Mouse (Mus musculus): Measurements from ENCODE around the gene Col6a6.

The Col6a6 gene

DNA sequence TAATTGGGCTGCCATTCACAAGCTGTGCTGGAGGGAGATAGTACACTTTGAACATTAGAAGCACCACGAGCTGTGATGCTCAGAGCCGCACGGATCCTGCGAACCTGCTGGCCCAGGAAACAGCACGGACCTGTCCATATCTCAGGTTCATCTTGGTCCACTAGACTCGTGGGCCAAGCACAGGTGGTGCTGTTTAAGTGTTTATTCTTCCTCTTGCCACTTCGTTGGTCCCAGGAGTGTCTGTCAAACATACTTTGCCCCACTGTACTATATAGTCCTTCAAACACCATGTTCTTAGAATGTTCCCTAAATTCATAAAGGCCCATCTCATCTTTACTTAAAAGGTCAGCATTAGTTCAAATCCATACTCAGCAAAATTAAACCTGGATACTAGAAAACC lies 65.7 kb downstream of the Col6a6 start:
- in situ Hi-C loops (cut with MboI; ENCODE audit: low pct_unique_long_range_greater_than_20kb in 1 of 2, low sequenced_read_pairs in 2 of 2, unreplicated experiment in 1 of 2), result no loop called here

DNA sequence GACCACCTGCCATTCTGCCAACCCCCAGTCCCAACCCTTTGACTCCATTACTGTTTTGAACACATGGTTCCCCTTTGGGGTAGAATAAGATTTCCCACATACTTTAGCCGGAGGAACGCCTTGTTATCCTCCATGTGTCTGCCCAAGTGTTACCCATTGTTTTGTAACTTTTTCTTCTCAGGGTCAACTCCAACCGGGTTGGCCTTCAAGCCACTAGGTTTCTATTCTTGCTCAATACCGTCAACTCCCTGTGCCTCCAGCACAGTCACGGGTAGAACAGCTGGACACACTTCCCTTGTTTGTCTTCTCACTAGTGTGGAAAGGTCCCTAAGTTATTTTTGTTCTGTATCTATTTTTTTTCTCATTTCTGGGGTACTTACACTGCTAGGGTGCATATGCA lies 69.1 kb downstream of the Col6a6 start:
- in situ Hi-C loops (cut with MboI; ENCODE audit: low pct_unique_long_range_greater_than_20kb in 1 of 2, low sequenced_read_pairs in 2 of 2, unreplicated experiment in 1 of 2), result no loop called here

DNA sequence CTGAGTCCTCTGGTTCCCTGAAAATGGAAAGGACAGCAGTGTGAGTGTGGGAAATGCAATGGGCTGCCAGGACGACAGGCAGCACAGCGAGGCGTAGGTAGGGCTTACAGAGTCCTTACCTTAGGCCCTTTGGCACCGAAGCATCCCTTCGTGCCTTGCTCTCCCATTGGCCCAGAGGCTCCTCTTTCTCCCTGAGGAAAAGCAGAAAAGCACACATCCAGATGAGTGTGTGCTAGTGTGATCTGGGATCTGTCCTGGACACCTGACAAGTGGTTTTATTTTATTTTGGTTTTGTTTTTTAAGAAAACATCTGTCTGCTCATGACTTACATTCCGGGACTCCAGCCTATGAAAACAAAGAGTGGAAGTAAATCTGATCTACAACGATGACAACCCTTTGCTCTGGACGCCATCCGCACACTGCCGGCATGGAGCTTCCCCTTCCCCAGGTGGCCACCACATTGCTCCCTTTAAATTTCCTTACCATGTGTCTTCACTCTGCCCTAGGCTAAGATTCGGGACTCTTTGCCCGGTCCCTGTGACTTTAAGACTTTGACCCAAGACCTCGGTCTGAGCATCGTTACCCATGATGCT lies 69.7 kb downstream of the Col6a6 start:
- in situ Hi-C loops (cut with MboI; ENCODE audit: low pct_unique_long_range_greater_than_20kb in 1 of 2, low sequenced_read_pairs in 2 of 2, unreplicated experiment in 1 of 2), result no loop called here

DNA sequence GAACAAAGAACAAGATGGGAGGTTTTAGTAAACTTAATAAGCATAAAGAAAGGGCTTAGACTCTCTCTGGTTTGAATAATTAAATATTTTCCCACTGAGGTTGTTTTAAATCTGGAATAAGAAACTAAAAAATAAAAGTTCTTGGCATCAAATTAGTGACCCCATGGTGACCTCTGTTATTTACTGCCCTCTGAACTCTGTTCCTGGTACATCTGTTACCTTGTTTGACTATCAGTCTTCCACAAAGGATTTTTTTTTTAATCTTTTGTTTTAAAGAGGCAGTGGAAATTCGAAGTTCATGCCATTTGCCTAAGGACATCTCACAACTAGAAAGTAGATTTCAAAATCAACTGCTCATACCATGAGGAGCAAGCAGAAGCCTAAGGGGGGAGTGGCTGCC lies 73.7 kb downstream of the Col6a6 start:
- in situ Hi-C loops (cut with MboI; ENCODE audit: low pct_unique_long_range_greater_than_20kb in 1 of 2, low sequenced_read_pairs in 2 of 2, unreplicated experiment in 1 of 2), result no loop called here

DNA sequence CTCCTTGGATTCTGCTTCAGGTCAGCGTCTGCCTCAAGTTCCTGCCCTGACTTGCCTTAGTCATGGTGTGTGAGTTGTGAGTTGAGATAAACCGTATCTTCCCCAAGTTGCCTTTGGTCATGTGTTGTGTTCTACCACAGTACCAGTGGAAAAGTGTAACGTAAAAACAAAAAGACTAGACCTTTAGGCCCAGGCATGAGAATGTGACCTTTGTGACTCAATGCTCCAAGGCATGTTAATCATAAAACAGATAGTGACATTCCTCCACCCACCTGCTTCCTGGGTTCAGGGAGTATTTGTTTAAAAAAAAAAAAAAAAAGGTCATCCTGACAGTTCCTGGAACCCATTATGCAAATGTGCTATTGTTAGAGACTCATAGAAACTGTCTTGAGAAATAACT lies 82.1 kb downstream of the Col6a6 start:
- in situ Hi-C loops (cut with MboI; ENCODE audit: low pct_unique_long_range_greater_than_20kb in 1 of 2, low sequenced_read_pairs in 2 of 2, unreplicated experiment in 1 of 2), result no loop called here

DNA sequence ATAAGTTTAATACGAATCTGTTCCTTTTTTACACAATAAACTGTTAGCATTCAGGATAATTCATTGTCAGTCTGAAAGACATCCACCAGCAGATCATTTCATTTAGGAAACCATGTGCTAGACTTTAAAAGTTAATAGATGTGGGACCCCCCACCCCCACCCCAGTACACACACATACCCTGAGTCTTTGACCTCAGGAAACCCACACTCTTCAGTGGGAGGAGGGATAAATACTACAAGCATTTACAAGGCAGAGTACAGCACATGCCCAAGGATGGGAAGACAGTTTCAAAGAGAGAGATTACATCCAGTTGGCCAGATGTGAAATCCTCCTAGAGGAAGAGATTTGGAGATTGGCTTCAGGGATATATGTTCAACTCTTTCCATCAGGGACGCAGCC lies 87.5 kb downstream of the Col6a6 start:
- in situ Hi-C loops (cut with MboI; ENCODE audit: low pct_unique_long_range_greater_than_20kb in 1 of 2, low sequenced_read_pairs in 2 of 2, unreplicated experiment in 1 of 2), result no loop called here

DNA sequence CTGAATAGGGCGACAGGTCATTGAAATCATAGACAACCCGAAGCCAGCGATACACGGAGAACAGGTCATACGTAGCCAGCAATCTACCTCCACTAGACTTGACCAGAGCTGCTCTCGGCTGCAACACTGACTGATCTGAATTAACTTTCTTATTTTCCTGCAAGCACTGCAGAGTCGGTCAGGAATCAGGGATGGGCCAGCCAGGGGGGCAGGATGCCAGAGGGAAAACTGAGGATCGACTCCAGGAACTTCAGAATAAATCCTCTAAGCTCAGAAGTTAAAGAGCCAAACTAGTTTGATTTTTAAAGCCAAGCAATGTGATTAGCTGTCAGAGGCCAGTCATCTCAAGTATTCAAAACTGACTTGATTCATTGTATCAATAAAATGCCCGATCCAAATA lies 88.5 kb downstream of the Col6a6 start:
- in situ Hi-C loops (cut with MboI; ENCODE audit: low pct_unique_long_range_greater_than_20kb in 1 of 2, low sequenced_read_pairs in 2 of 2, unreplicated experiment in 1 of 2), result no loop called here

DNA sequence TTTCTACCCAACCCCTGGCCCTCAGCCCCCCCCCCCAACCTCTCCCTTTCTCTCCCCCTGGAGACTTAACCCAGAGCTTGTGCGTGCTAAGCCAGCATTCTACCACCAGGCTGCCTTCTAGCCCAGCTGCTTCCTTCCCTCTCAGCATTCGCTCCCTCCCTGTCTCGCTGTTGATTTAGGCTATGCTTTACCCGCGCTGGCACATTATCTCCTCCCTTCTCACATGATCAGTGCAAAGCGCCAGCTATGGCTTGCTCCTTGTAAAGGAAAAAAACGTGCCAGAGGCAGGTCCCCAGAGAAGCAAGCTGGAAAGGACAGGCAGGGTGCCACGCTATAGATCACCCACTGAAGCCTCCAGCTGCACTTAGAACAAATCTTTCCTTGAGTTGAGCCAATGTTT lies 90.5 kb downstream of the Col6a6 start:
- in situ Hi-C loops (cut with MboI; ENCODE audit: low pct_unique_long_range_greater_than_20kb in 1 of 2, low sequenced_read_pairs in 2 of 2, unreplicated experiment in 1 of 2), result no loop called here

DNA sequence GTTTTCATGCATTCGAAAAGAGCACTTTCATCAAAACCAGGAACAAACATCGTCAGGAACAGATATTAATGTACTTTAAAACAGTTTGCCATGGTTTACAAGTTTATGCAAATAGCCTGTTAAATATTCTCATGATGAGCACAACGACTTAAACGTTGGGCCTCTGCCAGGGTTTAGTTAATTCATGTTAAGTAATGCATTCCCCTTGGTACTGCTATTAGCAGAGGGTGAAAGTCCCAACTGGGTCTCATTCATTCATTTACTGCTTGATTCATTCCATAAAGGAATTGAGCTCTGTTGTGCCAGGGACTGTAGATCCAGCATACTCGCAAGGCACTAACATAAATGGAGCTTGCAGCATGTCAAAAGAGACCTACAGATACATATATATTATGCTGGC lies 92.8 kb downstream of the Col6a6 start:
- in situ Hi-C loops (cut with MboI; ENCODE audit: low pct_unique_long_range_greater_than_20kb in 1 of 2, low sequenced_read_pairs in 2 of 2, unreplicated experiment in 1 of 2), result no loop called here

DNA sequence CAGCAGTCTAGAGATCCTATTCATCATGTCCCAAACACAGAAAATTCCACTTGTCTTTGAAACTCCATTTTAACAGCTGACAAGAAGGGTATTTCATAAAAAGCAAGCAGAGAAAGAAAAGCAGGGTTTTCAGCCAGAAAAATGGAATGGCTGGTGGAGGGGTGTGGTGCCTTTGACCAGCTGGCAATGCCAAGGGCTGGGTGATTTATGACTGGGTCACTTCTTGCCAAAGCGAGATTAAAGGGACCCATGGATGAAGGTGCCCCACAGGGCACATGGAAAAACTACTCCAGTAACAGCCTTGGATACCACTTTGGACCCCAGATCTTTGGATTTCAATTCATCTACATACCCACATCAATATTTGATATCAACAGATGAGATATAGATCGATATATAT lies 93.3 kb downstream of the Col6a6 start:
- in situ Hi-C loops (cut with MboI; ENCODE audit: low pct_unique_long_range_greater_than_20kb in 1 of 2, low sequenced_read_pairs in 2 of 2, unreplicated experiment in 1 of 2), result no loop called here

DNA sequence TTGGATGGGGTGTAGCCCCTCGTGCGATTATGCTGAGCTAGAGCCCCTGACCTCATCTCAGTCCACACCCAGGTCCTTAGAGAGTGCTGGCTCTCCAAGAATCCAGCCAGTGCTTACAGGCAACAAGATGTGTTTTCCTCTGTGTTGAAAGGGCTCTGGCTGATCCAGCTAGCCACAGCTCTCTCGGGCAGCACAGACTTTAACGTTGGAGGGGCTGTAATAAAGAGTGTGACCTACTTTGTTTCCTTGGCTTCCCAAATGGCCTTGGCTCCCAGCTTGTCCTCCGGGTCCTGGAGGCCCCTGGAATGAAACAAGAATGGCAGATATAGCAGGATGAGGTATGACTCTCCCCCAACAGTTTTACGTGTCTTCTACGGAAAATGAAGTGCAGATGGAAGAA lies 96.0 kb downstream of the Col6a6 start:
- in situ Hi-C loops (cut with MboI; ENCODE audit: low pct_unique_long_range_greater_than_20kb in 1 of 2, low sequenced_read_pairs in 2 of 2, unreplicated experiment in 1 of 2), result no loop called here

DNA sequence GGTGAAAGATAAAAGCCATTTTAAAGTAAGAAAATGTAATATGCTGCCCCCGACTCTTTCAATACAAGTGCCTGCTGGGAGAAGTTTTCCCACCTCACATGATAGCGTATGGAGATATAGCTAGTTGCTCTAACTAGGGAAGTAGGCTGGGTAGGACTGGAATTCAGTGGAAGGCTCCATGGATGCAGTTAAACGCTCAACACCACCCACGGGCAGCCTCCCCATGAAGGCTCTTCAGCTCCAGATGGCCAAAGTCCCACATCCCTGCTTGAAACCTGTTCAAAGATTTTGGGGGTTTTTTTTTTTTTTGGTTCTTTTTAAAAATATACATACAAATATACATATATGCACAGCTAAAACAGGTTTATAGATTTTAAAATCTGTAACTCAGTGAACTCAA lies 107.5 kb downstream of the Col6a6 start:
- in situ Hi-C loops (cut with MboI; ENCODE audit: low pct_unique_long_range_greater_than_20kb in 1 of 2, low sequenced_read_pairs in 2 of 2, unreplicated experiment in 1 of 2), result no loop called here

DNA sequence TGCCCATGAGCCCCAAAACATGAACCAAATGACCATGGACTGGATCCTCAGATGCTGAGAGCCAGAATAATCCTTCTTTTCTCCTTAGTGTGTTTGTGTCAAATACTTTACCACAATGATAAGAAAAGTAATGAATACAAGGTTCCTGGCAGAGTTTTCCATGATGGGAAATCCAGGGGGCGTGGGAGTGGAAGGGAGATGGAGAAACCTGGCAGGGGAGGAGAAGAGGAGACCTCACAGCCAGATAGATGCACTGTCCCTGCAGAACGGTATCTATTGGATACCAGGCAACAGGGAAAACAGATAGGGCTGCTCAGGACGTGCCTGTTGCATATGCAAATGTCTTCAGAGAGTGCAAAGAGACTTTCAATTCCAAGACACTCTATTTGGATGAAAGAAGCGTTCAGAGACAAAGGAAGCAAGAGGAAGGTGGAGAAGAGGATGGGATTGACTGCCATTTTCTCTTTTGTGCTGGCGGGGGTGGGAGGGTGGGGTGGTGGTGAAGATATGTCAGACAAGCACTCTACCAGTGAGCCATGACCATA lies 108.0 kb downstream of the Col6a6 start:
- in situ Hi-C loops (cut with MboI; ENCODE audit: low pct_unique_long_range_greater_than_20kb in 1 of 2, low sequenced_read_pairs in 2 of 2, unreplicated experiment in 1 of 2), result no loop called here

DNA sequence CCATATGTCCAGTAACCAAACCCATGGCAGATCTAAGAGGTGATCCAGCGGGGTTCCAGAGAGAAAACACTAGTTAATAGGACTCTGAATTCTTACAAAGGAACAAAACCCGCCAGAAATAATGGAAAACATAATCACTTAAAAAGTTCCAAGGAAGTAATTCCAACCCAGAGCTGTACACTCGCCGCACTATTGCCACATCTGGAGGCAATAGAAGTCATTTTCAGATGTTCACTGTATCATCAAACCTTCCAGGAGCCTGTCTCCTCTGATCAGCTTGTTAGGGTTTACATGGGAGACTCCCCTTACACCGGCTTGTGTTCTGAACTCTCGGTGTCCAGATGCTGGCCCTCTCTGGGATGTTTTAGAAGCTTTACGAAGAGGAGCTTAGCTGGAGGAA lies 108.6 kb downstream of the Col6a6 start:
- in situ Hi-C loops (cut with MboI; ENCODE audit: low pct_unique_long_range_greater_than_20kb in 1 of 2, low sequenced_read_pairs in 2 of 2, unreplicated experiment in 1 of 2), result no loop called here

DNA sequence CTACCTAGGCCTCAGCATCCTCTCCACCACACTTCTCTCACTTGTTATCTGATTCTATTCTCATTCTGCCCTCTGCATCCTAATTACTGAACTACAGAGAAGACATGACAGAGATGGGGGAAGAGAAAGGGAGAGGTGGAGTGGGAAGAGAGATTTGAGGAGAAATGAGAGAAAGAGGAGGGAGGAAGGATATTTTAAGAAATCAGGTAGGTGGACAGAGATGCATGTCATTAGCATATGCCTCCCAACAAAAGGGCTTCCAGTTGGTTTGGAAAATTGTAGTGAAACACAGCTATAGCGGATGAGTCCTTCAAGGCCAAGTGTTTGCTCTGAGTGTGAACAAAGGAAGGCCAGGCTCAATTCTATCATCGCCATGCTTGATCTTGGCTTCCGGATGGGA lies 115.9 kb downstream of the Col6a6 start:
- in situ Hi-C loops (cut with MboI; ENCODE audit: low pct_unique_long_range_greater_than_20kb in 1 of 2, low sequenced_read_pairs in 2 of 2, unreplicated experiment in 1 of 2), result no loop called here

DNA sequence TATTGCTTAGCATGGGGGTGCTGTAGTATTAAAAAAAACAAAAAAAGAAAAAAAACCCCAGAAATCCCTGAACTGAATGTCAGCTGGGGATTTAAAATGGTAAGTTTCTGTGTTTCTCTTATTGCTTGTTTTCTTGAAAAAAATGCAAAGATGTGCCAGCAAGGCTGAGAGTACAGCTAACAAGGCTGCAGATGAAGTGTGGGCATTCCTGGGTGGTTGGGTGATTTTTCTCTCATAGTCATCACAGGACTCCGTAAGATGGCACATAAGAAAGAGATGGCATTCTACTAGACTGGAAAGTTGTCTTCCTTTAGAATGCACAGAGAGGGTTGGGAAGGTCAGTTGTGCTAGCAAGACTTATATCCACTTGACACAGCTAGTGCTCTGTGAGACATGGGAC lies 122.9 kb downstream of the Col6a6 start:
- in situ Hi-C loops (cut with MboI; ENCODE audit: low pct_unique_long_range_greater_than_20kb in 1 of 2, low sequenced_read_pairs in 2 of 2, unreplicated experiment in 1 of 2), result no loop called here

DNA sequence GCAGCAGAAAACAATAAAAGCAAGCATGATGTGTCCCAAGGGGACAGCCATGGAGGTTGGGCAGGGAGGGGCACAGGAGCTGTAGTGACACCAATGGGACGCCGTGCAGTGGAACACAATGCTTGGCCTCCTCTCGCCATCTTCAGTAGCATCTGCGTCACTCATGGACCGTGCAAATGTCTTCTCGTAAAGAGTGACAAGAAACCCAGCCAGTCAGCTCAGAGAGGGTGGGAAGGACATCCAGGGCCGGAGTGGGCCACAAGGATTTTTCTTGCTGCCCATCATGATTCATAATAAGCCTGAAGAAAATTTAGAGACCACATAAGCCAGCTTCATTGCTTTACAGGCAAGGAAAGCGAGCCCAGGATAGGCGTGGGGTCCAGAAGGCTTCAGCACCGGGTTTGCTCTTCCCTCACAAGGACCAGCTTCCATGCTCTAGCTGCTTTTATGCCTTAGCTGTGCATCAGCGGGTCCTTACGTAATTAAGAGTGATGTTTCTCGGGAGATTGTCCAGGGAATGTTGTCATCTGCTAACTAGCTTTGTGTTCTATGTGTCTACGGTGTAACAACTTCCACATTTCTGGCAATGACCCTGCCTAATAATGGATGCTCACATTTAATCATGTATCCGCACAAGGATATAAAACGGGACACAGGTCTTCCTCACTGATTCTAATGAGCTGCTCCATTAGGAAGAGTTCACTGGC lies 123.6 kb downstream of the Col6a6 start:
- in situ Hi-C loops (cut with MboI; ENCODE audit: low pct_unique_long_range_greater_than_20kb in 1 of 2, low sequenced_read_pairs in 2 of 2, unreplicated experiment in 1 of 2), result no loop called here

DNA sequence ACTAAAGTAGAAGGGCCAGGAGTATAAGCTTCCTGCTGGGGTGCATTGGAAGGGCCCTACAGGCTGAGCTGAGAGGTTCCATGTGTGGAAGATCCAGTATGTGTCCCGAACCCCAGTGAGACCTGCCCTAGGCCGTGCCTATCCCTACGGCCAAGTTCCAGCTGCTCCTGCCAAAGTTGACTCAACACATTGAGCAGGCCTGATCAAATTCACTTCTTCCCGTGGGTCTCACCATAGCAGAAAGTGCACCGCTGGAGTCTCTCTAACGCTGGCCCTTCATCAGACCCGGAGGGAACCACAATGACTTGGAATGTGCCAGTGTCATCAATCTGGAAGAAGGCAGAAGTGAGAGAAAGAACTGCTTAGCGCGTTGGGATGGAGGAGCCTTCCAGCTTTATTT lies 126.0 kb downstream of the Col6a6 start:
- in situ Hi-C loops (cut with MboI; ENCODE audit: low pct_unique_long_range_greater_than_20kb in 1 of 2, low sequenced_read_pairs in 2 of 2, unreplicated experiment in 1 of 2), result no loop called here

DNA sequence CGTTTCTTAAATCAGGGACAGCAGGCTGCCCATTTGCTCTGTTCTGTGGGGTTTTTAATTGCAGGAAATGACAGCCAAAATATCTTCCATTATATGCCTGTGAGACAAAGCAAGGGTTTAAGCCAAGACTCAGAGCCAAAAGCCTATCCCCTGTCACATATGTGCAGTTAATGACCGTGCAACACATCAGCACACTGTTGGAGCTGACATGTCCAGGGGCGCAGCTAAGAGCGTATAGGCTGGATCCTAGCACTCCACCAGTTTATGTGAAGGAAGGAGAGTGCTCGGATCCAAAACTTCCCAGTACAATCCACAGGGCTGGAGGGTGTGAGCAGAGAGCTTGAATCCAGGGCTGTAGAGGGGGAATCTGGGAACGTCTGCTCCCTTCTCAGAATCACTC lies 127.3 kb downstream of the Col6a6 start:
- in situ Hi-C loops (cut with MboI; ENCODE audit: low pct_unique_long_range_greater_than_20kb in 1 of 2, low sequenced_read_pairs in 2 of 2, unreplicated experiment in 1 of 2), result no loop called here

DNA sequence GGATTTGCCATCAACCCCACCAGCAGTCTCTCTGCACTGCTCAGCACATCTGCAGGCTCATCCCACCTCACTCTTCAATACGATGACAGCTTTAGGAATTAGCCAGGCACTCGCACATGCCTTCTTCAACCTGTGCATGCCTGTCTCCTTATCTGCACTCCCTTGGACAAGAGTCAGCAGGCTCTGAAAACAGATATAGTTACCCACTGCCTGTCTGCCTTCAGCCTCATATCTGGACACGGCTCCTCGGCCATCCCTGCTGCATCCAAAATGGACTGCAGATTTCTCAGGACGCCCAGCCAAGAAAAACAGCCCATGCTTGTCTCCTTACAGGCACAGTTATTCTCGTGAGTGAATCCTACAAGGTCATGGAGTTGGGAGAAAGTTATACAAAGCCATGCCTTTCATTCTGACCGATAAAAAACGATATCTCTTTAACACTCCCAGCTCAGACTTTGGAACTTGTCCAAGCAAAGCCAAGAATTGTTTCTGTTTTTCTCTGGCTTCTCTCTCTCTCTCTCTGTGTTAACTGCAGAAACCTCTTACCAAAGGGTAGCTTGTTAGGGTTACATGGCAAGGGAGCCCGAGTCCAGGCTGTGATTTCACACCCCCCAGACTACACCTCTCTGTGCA lies 130.1 kb downstream of the Col6a6 start:
- in situ Hi-C loops (cut with MboI; ENCODE audit: low pct_unique_long_range_greater_than_20kb in 1 of 2, low sequenced_read_pairs in 2 of 2, unreplicated experiment in 1 of 2), result loop anchor here in 1 of 2 experiments (10.0 kb wide), 1 partner anchor 287 kb away; no protein-coding TSS in a partner anchor

All from mouse embryonic stem cell (cell line).